Mouse (Mus musculus): ENCODE results near the gene Pafah1b2. TPM values are rescaled to one million over a fixed set of nuclear protein-coding genes. Genes with fewer than 3 reads are reported as not detected.

Pafah1b2 gene
- total RNA-seq, 2 experiments from 2014 or later = 223 to 224 TPM

DNA sequence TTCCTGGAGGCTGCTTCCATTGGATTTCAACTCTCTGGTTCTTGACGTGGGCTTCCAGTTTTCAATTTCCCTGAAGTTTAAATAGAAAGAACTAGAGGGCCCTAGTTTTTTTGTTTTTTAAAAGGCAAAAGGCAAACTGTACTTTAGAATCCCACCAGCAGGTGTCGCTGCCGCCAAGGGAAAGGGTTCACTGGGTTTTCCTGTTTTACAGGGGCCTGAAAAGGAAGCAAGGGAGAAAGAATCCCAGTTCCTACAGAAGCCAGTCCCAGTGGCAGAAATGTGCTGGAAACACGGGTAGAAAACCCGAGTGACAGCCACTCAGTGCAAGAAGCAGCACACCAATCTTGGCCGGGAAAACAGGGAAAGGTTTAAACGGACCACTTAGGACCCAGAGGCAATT lies 8.8 kb downstream of the Pafah1b2 start:
- peak; percentile 73 to 82 for DNase-seq (ENCODE audit: extremely low spot score in 1 of 2, low spot score in 2 of 2)
- intact Hi-C loops (cut with DNase I) = loop anchor here (2.0 to 5.0 kb wide), 2 partner anchors 187 to 244 kb away; no protein-coding TSS in a partner anchor

DNA sequence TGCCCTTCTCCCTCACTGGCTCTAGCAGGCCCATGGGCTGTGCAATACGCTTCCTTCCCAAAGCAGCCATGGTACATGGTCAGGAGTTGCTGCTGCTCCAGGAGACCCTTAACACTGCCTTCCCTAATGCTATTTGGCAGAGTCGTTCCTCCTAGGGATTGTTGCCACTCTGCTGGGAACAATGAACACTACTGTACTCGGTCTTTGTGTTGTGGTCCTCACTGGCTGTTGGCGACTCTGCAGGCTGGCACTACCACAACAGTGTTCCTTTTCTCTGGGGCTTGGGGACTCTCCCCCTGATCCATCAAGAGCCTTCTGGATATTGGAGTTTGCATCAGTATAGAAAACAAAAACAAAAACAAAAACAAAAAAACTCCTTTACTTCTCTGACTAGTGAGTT lies 13.5 kb downstream of the Pafah1b2 start:
- intact Hi-C loops (cut with DNase I) = no loop called here
- DNase-seq (ENCODE audit: extremely low spot score in 1 of 2, low spot score in 2 of 2) = no peak

DNA sequence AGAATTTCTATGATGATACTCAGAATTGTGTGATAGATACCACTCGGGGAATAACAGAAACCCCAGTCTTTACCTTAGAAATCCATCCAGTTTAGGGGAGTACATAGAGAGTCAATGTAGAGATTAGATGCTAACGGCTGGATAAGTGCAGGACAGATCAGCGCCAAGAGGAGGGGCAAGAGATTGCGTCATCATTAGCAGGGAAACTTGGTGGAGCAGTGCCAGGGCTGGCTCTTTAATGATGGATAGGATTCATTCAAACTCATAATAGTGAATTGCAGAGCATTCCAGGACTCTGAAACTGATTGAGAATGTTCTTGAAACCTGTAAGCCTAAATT lies 27.3 kb downstream of the Pafah1b2 start:
- intact Hi-C loops (cut with DNase I) = no loop called here
- peak; percentile 52 to 78 for DNase-seq (ENCODE audit: extremely low spot score in 1 of 2, low spot score in 2 of 2)

DNA sequence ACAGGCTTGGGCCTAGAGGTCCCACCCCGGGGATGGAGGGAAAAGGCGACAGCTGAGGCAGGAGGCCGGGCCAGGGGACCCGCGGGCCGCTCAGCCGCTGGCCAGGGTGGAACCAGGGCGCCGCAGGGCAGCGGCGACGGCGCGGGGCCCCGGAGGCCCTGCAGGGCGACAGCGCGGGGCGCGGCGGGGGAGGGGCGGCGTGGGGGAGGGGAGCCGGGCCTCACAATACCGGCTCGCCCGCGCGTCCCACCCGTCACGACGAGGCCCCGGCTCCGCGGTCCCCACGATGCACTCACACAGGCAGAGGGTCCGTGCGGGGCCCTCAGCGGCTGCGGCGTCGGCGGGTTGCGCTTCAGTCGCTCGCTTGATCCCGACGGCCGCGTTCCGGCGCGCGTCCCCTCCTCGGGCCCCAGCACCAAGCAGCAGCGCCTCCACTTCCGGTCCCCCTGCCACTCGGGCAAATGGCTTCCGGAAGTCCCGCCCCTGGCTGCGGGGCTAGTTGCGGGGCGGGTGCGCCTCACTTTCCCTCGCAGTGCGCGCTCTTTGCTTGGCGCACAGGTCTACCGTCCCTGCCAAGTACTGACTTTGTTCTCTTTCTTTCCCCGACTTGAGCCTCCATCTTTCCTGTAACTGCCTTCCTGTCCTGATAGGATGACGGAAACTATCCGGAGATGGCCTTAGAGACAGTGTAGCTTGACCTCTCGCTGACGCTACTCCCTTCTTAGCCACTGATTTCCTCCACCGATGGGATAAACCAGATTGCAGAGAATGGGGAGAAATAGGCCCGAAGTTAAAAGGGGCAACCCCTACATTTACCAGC lies 27.9 kb downstream of the Pafah1b2 start:
- intact Hi-C loops (cut with DNase I) = no loop called here
- DNase-seq (ENCODE audit: extremely low spot score in 1 of 2, low spot score in 2 of 2) = peak; percentile 82 to 94

DNA sequence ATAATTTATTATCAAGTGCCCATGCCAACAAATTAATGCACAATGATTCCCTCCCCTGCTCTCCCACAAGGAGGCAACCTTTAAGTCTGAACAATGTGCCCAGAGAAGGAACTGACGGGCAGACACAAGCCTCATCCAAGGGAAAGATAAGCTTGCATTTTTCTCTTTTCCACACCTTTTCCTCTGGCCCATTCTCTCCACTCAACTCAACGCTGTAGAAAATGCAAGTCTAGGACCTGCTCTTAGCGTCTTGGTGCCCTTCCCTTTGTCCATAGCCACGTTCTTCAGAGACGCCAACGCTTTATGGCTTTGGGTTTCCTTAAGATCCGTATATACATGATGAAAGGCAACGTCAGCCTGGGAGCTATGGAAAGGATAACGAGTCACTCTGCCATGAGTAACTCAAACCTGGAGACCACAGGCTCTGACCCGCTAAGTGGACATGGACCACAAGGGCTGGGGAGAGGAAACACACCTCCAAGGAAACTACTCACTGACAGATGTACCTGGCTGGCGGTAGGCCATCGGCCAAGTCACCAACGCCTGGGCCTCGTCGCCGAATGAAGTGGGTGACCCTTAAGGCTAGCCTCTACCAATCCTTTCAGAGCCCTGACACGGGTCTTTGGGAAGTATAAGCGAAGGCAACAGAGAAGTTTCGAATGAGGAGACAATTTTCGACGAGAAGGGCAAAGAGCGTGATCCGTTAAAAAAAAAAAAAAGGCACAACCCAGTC lies 28.6 kb downstream of the Pafah1b2 start:
- DNase-seq (ENCODE audit: extremely low spot score in 1 of 2, low spot score in 2 of 2) = peak in 1 of 2 experiments; percentile 42
- intact Hi-C loops (cut with DNase I) = no loop called here

DNA sequence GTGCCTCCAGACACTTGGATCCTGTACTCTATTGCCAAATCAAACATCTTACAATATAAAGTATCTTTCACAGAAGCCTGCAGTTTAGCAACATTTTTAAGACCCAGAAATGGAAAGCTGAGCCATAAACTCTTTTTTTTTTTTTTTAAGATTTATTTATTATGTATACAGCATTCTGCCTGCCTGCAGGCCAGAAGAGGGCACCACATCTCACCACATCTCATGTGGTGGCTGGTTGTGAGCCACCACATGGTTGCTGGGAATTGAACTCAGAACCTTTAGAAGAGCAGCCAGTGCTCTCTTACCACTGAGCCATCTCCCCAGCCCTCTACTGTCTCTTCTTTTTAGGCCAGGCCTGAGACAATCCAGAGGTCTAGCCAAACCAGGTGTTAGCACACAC lies 31.2 kb downstream of the Pafah1b2 start:
- intact Hi-C loops (cut with DNase I) = no loop called here
- no peak for DNase-seq (ENCODE audit: extremely low spot score in 1 of 2, low spot score in 2 of 2)

DNA sequence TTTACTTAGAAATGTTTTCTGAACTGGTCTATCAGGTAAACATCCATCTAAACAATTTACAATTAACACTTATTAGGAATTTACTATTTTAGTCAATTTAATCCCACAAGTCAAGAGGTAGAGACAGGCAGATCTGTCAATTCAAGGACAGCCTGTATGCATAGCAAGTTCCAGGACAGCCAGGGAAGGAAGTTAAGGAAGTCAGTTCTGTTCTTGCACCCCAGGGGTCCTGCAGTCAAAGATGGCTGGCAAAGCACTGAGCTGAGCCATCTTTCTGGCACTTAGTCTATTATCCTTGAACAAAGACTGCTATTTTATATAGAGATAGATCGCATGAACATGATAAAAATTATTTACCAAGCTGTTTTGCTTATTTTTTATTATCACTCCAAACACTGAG lies 31.9 kb downstream of the Pafah1b2 start:
- intact Hi-C loops (cut with DNase I) = no loop called here

DNA sequence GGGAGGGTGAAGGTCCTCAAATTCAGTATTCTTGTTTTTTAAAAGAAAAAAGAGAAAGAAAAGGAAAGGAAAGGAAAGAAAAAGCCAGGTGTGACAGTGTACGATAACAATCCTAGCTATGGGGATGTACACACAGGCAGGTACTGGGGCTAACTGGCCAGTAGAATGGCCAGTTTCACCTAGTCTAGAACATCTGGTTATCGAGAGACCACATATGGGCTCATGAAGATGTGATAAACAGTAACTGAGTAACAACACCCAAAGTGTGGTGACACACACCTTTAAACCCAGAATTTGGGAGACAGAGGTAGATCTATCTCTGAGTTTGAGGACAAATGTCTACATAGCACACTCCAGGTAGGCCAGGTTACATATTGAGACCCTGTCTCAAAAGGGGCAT lies 32.7 kb downstream of the Pafah1b2 start:
- intact Hi-C loops (cut with DNase I) = no loop called here
- DNase-seq (ENCODE audit: extremely low spot score in 1 of 2, low spot score in 2 of 2) = no peak

More for the DNA sequence above, 31.9 kb downstream of the Pafah1b2 start:
- DNase-seq (ENCODE audit: extremely low spot score in 1 of 2, low spot score in 2 of 2) = no peak

DNA sequence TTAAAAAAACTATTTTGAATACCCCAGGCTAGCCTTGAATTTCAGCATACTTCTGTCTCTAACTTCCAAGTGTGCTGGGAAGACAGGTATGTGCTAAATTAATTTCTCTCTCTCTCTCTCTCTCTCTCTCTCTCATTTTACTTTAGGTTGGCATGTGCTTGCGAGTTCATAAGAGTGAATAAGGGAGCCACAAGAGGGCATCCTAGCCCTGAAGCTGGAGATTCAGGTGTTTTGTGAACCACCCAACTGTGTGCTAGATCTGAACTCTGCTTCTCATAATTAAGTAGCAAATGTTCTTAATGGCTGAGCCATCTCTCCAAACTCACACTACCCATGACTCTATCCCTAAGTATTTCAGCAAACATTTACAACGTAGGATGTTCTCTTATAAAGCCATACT lies 35.6 kb downstream of the Pafah1b2 start:
- intact Hi-C loops (cut with DNase I) = no loop called here
- DNase-seq (ENCODE audit: extremely low spot score in 1 of 2, low spot score in 2 of 2) = no peak

DNA sequence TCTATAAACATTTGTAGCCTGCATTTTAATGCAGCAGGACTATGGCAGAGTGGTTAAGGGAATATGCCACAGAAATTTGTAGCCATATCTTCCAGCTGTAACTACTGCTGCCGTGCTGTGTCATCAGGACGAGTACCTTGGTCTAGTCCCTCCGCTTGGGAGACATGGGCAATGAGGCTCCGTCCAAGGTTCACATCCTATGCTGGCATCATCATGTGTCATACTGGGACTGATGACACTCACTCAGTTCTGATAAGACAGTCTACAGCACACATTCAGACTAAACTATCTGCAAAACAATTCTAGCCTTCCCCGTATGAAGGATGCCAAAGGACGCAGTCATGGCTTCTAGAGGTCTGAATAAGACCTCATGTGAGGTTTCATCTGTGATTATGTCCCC lies 48.9 kb downstream of the Pafah1b2 start:
- no peak for DNase-seq (ENCODE audit: extremely low spot score in 1 of 2, low spot score in 2 of 2)
- intact Hi-C loops (cut with DNase I) = no loop called here

DNA sequence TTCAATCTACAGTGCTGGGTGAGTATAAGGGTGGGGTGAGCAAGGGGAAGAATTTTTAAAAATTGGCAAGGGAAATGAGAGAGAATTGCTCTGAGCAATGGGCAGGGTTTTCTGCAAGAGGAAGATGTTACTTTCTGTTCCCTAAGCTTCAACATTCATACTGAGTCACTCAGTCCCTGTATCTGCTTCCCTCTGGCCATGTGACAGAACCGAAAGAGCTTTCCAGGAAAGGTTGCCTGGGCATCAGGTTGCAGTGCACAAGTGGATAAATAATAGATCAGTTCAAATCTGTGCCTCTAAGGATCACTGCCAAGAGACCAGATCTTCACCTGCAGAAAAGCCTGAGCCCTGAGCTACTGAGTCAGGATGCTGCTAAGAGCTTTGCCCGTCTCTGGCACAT lies 50.6 kb downstream of the Pafah1b2 start:
- intact Hi-C loops (cut with DNase I) = no loop called here
- no peak for DNase-seq (ENCODE audit: extremely low spot score in 1 of 2, low spot score in 2 of 2)

DNA sequence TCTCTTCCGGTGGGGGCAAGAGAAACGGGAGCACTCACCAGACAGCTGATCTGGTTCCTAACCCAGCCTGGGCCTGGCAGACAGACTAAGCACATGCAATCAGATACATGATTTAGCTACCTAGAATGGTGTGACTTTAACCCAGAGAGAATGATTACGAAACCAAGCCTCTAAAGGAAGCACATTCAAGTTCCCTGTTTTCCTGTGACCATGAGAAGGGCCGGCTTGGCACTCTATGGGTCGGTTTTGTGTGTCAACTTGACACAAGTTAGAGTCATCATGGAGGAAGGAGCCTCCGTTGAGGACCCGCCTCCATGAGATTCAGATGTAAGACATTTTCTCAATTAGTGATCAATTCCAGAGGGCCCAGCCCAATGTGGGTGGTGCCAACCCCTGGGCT lies 52.8 kb downstream of the Pafah1b2 start:
- intact Hi-C loops (cut with DNase I) = no loop called here
- DNase-seq (ENCODE audit: extremely low spot score in 1 of 2, low spot score in 2 of 2) = no peak

DNA sequence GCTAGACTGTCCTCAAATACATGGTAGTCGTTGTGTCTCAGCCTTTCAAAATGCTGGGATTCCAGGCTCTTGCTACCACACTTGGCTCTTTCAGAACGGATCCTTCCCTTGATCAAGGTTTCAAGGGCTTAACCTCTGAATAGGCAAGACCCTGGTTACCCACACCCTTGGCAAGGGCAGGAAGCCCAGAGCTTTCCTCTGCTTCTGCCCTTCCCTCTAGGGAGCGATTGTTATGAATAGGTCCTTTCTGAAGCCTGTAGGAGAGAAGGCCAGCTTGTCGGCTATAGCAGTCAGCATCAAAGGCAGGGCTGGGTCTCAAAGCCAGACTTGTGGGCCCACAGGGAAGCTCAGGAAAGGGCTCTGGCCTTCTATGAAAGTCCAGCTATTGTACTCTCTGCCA lies 53.6 kb downstream of the Pafah1b2 start:
- DNase-seq (ENCODE audit: extremely low spot score in 1 of 2, low spot score in 2 of 2) = no peak
- intact Hi-C loops (cut with DNase I) = no loop called here

DNA sequence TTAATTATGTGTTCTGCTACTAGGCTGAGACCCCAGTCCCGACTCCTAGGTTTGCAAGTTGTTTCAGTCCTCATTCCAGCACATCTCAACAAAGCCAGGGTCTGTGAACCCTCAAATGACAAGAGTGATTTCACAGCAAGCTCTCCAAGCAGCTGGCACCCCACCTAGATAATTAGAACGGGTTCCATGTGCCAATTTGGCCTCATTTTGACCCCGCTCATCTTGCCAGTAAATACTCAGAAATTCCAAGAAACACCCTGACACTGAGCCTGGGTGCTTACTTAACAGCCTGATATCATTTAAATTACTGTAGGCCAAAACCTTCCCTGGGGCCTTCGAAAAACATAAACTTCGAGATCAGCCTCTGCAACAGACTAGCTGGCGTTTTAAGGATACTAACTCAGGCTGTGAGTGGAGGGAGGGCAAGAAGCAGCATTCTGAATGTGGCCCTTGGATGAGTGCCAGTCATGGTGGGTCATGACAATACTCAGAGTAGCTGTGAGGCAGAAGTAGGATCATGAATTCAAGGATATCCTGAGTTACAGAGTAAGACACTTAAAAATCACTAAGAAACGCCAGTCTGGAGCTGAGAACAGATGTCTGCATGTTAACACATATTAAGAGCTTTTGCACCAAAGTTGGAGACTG lies 54.3 kb downstream of the Pafah1b2 start:
- intact Hi-C loops (cut with DNase I) = no loop called here
- DNase-seq (ENCODE audit: extremely low spot score in 1 of 2, low spot score in 2 of 2) = peak in 1 of 2 experiments; percentile 68

DNA sequence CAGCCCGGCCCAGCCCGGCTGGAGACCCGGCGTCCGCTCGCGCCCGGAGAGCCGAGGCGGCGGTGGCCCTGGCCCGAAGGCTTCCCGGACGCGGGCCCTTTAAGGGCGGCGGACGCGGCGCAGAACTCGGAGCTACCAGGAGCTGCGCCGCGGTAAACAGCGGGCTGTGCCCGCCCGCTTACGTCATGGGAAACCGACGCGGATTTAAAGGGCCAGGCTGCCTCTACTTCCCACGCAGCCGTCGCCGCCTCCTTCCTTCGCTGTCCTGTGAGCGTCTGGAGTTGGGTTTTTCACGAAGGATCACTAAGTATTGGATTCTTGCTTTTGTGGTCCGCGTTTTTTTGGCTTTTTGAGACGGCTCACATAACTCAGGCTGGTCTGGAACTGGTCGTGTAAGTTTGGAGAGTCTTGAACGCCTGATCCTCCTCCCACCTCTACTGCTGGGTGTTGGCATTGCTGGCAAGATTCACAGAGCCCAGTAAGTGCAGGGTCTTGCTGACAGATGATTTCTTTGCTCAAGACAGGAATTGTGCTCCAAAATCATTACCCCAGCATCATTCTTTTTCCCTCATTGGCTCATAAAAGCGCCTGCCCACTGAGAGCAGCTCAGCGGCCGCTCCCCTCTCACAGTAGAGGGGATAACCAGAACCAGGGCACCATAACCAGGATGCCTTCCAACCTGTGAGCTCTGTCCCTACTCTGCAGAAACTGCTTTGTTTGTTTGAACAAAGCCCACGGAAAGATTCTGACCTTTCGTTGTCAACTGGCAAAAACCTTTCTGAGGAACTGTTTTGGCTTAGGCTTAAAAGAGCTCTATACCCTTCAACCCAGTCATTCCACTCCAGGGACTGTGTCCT lies 57.2 kb downstream of the Pafah1b2 start, which contains the start of gene Sidt2:
TSS of gene Sidt2 (minus strand) at position 152 of the 857 bp plus-strand sequence.
- intact Hi-C loops (cut with DNase I) = no loop called here

DNA sequence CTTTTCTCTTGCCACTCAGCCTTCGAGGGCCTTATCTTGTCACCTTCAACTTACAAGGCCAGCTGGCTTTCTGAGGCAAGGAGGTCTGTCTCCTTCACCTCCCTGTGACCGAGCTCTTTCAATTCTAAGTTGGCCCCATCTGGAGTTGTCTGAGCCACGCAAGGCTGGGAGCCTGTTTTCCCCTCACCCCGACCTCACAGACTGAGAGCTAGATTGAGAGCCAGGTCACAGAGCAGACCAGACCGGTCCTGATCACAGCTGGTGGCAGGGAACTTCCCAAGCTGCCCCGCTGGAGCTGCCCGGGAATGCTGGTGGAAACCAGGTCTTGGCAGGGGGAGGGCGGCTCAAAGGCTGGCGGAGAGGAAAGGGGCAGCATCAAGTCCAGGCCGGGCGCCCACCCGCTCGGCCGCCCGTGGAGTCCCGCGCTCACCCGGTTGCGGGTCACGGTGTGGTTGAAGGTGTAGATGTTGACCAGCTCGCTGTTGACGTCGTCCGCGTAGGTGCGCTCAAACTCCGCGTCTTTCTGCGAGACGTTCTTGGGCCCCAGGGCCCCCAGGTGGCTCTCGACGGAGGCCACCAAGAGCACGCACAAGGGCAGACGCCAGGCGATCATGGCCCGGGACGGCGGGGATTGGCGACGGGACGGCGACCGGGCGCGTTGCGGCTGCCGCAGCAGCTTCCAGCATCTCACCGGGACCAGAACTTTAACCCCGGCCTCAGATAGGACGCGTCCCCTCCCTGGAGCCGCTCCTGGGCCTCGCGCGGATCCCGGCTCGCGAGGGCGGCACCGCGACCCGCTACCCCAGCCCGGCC lies 58.0 kb downstream of the Pafah1b2 start:
- DNase-seq (ENCODE audit: extremely low spot score in 1 of 2, low spot score in 2 of 2) = peak in 1 of 2 experiments; percentile 71
- intact Hi-C loops (cut with DNase I) = no loop called here

More for the DNA sequence above, 57.2 kb downstream of the Pafah1b2 start, which contains the start of gene Sidt2:
- peak; percentile 88 to 94 for DNase-seq (ENCODE audit: extremely low spot score in 1 of 2, low spot score in 2 of 2)

DNA sequence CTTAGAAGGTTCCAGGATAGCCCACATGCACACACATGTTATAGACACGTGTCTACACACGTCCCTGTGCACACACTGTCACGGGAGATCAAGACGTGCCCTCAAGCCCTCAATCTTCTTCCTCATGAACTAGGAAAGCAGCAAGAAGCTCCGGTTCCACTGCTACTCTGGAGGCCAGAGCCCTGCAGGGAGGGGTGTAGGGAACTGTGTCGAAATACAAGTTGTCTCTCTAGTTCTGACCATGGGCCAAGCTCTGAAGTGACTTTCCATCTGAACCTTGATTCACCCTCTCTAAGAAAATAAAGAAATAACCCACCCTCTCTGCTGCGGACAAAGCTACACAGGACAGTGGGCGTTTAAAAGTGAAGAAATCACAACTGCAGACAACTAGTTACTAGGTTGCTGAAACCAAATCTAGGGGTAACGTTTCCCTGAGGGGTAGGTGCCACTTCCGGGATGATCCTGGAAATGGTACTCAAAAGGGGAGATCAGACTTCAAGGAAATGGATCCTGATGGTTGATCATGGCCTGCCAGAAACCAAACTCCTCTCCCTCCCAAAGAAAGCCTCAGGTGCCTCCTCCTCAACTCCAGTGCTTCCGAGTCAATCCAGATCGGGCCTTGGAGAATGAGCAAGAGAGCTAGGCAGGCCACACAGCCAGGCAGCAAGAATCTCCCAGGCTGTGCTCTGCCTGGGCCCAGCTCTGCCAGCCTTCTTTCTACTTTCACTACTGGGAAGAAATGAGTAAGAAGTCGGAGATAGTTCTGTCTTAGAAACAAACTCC lies 58.8 kb downstream of the Pafah1b2 start:
- intact Hi-C loops (cut with DNase I) = no loop called here
- DNase-seq (ENCODE audit: extremely low spot score in 1 of 2, low spot score in 2 of 2) = no peak

Measured in left cerebral cortex, postnatal 10 days (tissue).